Mouse (Mus musculus) MEL (cell line): Measurements from ENCODE around the gene Zfp677. TPM values are rescaled to one million over a fixed set of nuclear protein-coding genes. Genes with fewer than 3 reads are reported as not detected.
"Not testable (repeated sequence)": the region's sequence is repeated elsewhere in the genome, so short reads cannot be mapped to it uniquely, and the experiment has no call there.

Source experiments
- DNase-seq: peaks from one replicate; pipeline ENCODE4 v3.0.0; 2011; ENCODE audit warnings: low read depth, low spot score
- H3K27ac ChIP-seq: 2 replicates; pipeline ENCODE4 v1.5.1; 2012; ENCODE audit warnings: low read depth, mild to moderate bottlenecking, control low read depth, low read length, moderate library complexity; ENCODE audit not compliant: control insufficient read depth
- H3K27me3 ChIP-seq, 2 experiments: fragments of 150-350 bp in 1 of 2; sonication (generic) in 1 of 2; 2 replicates each; pipeline ENCODE4 v1.6.1; 2012; ENCODE audit warnings: low read length in 2 of 2, mild to moderate bottlenecking in 2 of 2, improper control_type of control experiment in 1 of 2, moderate library complexity in 1 of 2; ENCODE audit not compliant: insufficient read depth in 2 of 2, control insufficient read depth in 1 of 2
- H3K36me3 ChIP-seq, 2 experiments: 2 replicates each; pipeline ENCODE4 v1.6.1; 2012 to 2014; ENCODE audit warnings: low read length in 2 of 2, improper control_type of control experiment in 1 of 2, inconsistent platforms in 1 of 2, mild to moderate bottlenecking in 1 of 2; ENCODE audit not compliant: insufficient read depth in 2 of 2, control insufficient read depth in 1 of 2
- H3K4me1 ChIP-seq, 2 experiments: fragments of 150-350 bp in 1 of 2; sonication (generic) in 1 of 2; 2 replicates each; pipeline ENCODE4 v1.6.1; 2012; ENCODE audit warnings: low read length in 2 of 2, improper control_type of control experiment in 1 of 2, mild to moderate bottlenecking in 1 of 2; ENCODE audit not compliant: insufficient read depth in 2 of 2, control insufficient read depth in 1 of 2
- H3K4me3 ChIP-seq, 2 experiments: fragments of 150-350 bp in 1 of 2; sonication (generic) in 1 of 2; 2 replicates each; pipeline ENCODE4 v1.5.1; 2012; ENCODE audit warnings: low read depth in 2 of 2, low read length in 2 of 2, mild to moderate bottlenecking in 2 of 2, moderate library complexity in 2 of 2, control low read depth in 1 of 2, improper control_type of control experiment in 1 of 2; ENCODE audit not compliant: control insufficient read depth in 1 of 2, insufficient read depth in 1 of 2
- H3K79me2 ChIP-seq: 2 replicates; pipeline ENCODE4 v1.6.1; 2012; ENCODE audit warnings: mild to moderate bottlenecking, low read length, moderate library complexity; ENCODE audit not compliant: control insufficient read depth, poor library complexity, insufficient read depth
- H3K9ac ChIP-seq: 2 replicates; pipeline ENCODE4 v1.6.1; 2012; ENCODE audit warnings: low read depth, mild to moderate bottlenecking, control low read depth, low read length, moderate library complexity; ENCODE audit not compliant: control insufficient read depth, poor library complexity, severe bottlenecking
- H3K9me3 ChIP-seq: fragments of 150-350 bp; sonication (generic); replicated peaks from 2 replicates; pipeline ENCODE4 v1.6.1; 2012; ENCODE audit warnings: mild to moderate bottlenecking, low read length, improper control_type of control experiment, moderate library complexity; ENCODE audit not compliant: insufficient read depth
- JUND ChIP-seq: IDR thresholded peaks from 2 replicates; pipeline ENCODE4 v1.6.1; 2011; ENCODE audit warnings: low read depth, mild to moderate bottlenecking, improper control_type of control experiment, low read length
- MAFK ChIP-seq: IDR thresholded peaks from 2 replicates; pipeline ENCODE4 v1.6.1; 2011; ENCODE audit warnings: low read depth, mild to moderate bottlenecking, low read length, improper control_type of control experiment, borderline replicate concordance
- MYC ChIP-seq: IDR thresholded peaks from 2 replicates; pipeline ENCODE4 v1.6.1; 2011; ENCODE audit warnings: low read depth, mild to moderate bottlenecking, low read length, improper control_type of control experiment, moderate library complexity
- POLR2AphosphoS2 ChIP-seq: IDR thresholded peaks from 2 replicates; pipeline ENCODE4 v1.6.1; 2011; ENCODE audit warnings: low read length, improper control_type of control experiment
- TBP ChIP-seq: IDR thresholded peaks from 2 replicates; pipeline ENCODE4 v1.8.0; 2011; ENCODE audit warnings: low read depth, low read length, improper control_type of control experiment
- UBTF ChIP-seq: IDR thresholded peaks from 2 replicates; pipeline ENCODE4 v1.6.1; 2012; ENCODE audit warnings: low read depth, mild to moderate bottlenecking, inconsistent platforms, low read length, improper control_type of control experiment, moderate library complexity, borderline replicate concordance; ENCODE audit not compliant: insufficient read depth
- polyA plus RNA-seq, 2 experiments: library from polyadenylated mRNA; stranded (reverse) in 1 of 2; unstranded in 1 of 2; fragments of >175 nt in 1 of 2; fragments of >200 nt in 1 of 2; gene quantifications; 2 replicates each; pipeline versions ENCODE4 v1.2.1 to v1.2.4; 2012; ENCODE audit warnings: low replicate concordance in 2 of 2, low read depth in 1 of 2; ENCODE audit not compliant: insufficient read length in 2 of 2, insufficient read depth in 1 of 2, missing spikeins in 1 of 2
- total RNA-seq: library from RNA; depleted of rRNA; stranded (reverse); fragments of 300-350 nt; gene quantifications from 2 replicates; pipeline ENCODE4 v1.2.3, GENCODE M21; 2012; rRNA removed

Zfp677 gene
- total and polyA plus RNA-seq, 3 experiments = not detected

DNA sequence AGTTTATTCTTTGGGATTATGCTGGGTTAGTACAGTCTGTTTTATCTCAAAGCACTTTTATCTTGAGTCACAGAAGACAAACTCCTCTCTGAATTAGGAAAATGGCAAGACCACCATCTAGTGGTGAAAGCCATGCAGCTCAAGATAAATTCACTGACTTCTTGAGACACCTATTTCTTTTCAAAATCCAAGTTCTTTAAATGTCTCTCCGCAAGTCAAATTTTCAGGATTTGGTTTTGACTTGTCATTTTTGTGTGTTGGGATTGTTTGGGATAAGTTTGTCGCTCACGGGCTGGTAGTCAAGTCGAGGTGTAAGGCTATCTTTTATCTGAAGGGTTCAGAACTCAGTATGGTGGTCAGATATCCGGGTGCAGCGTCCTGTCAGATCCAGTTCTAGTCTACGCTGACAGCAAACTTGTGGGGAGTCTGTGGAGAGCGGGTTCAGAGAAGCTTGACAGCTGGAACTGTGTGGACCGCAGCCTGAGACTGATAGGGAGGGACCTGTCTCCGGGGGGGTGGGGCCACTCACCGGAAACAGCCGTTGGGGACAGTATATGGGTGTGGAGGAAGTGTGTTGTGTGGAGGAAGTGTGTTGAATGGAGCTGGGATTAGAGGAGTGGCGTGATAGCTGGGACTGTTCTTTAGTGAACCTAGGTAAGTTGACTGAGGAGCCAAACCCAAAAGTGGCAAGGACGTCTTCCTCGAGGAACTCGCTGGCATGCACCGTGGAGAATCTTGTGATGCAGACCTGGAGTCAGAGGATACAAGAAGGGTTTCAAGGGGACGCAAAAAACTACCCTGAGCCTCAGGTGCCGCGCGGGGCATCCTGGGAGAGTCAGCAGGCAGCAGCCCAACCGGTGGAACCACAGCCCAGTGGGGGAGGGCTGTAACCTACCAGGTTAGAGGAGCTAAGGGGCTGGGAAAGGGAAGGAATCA is 39.4 kb downstream of the Zfp677 start, which contains the start of gene Zfp54 (continued):
- TF ChIP-seq JUND (no peak), UBTF (no peak), MAFK (no peak), POLR2AphosphoS2 (peak; percentile 40; the same call in 1 of the 2 replicates), MYC (no peak; the same call in 1 of the 2 replicates)

DNA sequence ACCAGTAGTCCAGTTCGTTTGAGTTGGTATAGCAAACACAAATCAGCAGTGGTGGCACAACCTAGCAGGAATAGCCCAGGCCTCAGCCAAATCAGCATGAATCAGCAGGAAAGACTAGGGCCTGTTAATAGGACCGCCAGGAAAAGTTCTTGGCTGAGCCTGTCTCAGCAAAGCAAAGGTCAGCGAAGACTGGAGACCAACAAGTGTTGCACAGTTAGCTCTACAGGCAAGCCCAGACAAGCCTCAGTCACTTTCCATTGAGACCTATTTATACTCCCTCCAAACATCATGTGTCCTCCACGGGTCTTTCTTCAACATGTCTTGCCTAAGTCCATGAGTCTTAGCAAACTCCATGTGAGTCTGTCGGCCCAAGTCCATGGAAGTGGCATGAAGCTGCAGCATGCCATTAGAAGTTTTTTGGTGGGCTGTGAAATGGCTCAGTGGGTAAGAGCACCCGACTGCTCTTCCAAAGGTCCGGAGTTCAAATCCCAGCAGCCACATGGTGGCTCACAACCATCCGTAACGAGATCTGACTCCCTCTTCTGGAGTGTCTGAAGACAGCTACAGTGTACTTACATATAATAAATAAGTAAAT is 55.4 kb downstream of the Zfp677 start:
- not testable (repeated sequence) for DNase-seq, H3K79me2 ChIP-seq, H3K36me3 ChIP-seq, H3K27ac ChIP-seq, H3K9ac ChIP-seq, H3K27me3 ChIP-seq, H3K4me3 ChIP-seq, H3K9me3 ChIP-seq, H3K4me1 ChIP-seq
- TF ChIP-seq TBP = peak; percentile 54; the same call in 1 of the 2 replicates

Other genes starting within 250 kb of the Zfp677 start
- gene Vmn1r234, start 157.7 kb upstream of the Zfp677 start, total RNA-seq = not detected in 2 replicates
- gene Vmn1r234, start 157.7 kb upstream of the Zfp677 start, polyA plus RNA-seq = not detected
- gene Vmn1r235, start 127.3 kb upstream of the Zfp677 start, total RNA-seq = not detected in 2 replicates
- gene Vmn1r235, start 127.3 kb upstream of the Zfp677 start, polyA plus RNA-seq = not detected
- not detected in 2 replicates for gene Vmn1r236, start 100.8 kb upstream of the Zfp677 start, total RNA-seq
- under 1 TPM in 1 of 2 experiments, not detected in 1; 0.01 TPM for gene Vmn1r236, start 100.8 kb upstream of the Zfp677 start, polyA plus RNA-seq
- gene Vmn1r237, start 71.9 kb upstream of the Zfp677 start, total RNA-seq = not detected in 2 replicates
- gene Vmn1r237, start 71.9 kb upstream of the Zfp677 start, polyA plus RNA-seq = not detected
- gene Zfp54, start 39.5 kb downstream of the Zfp677 start, total RNA-seq = 2.0 and 2.7 TPM in 2 replicates
- 1 to 10 TPM in 1 of 2 experiments, not detected in 1; 1.5 TPM for gene Zfp54, start 39.5 kb downstream of the Zfp677 start, polyA plus RNA-seq
- gene Zfp51, start 66.6 kb downstream of the Zfp677 start, total RNA-seq = 5.5 and 6.2 TPM in 2 replicates
- 1 to 10 TPM in 1 of 2 experiments, not detected in 1; 3.5 TPM for gene Zfp51, start 66.6 kb downstream of the Zfp677 start, polyA plus RNA-seq
- gene Zfp53, start 105.2 kb downstream of the Zfp677 start, total RNA-seq = 1.8 TPM in 2 replicates
- gene Zfp53, start 105.2 kb downstream of the Zfp677 start, polyA plus RNA-seq = 1 to 10 TPM in 1 of 2 experiments, not detected in 1; 2.2 TPM
- gene Zfp52, start 151.8 kb downstream of the Zfp677 start, total RNA-seq = 3.5 and 4.0 TPM in 2 replicates
- 1 to 10 TPM in 1 of 2 experiments, not detected in 1; 2.8 TPM for gene Zfp52, start 151.8 kb downstream of the Zfp677 start, polyA plus RNA-seq
- 2.3 and 3.5 TPM in 2 replicates for gene Zfp948, start 183.3 kb downstream of the Zfp677 start, total RNA-seq
- gene Zfp948, start 183.3 kb downstream of the Zfp677 start, polyA plus RNA-seq = 1 to 10 TPM in 1 of 2 experiments, not detected in 1; 3.2 TPM